Mouse (Mus musculus) adrenal gland, postnatal 25 days (tissue): ENCODE measurements around the gene Atad3a. TPM values are rescaled to one million over a fixed set of nuclear protein-coding genes. Genes with fewer than 3 reads are reported as not detected.
"Not testable (repeated sequence)": the region's sequence is repeated elsewhere in the genome, so short reads cannot be mapped to it uniquely, and the experiment has no call there.

Source experiments
- DNase-seq: peaks from one replicate; pipeline ENCODE4 v3.0.0; 2021; ENCODE audit warnings: mixed read lengths
- total RNA-seq: library from RNA; stranded (reverse); gene quantifications from 2 replicates; pipeline ENCODE4 v1.2.3, GENCODE M21; 2021

Atad3a gene
- total RNA-seq, 1 experiment from 2014 or later = 91.0 TPM

DNA sequence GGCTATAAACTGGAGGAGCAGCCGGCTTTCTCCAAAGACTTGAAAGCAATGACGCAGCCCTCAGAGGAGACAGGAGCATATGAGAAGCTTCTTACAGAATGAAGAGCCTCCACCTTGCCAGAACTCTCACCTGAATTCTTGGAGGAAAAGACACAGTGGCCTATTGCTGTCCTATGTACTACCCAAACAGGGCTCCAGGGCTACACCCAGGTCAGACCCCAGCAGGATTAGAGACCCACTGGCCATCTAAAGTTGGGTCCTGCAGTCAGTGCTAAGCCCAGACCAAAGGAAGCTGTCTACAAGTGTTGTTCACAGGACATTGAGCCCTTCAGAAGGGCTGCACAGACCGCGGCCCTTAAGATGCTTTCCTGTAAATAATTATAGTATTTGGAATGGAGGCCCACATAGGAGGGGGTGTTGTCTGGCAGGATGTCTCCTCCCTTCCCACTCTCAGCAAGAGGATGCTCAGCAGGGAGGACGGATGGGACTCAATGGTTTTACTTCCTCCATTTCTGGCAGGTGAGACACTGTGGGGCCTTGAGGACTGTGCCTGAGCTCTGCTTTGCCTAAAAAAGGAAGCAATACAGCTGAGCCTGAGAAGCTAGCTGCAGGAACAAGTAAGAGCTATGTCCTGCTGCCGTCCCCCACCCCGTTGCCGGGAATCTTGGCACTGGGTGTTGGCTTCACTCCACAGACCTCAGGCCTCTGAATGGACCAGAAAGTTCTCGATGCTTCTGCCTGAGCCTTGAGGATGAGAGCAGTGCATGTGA, 14.3 kb upstream of the Atad3a start:
- DNase-seq = peak; percentile 41

- peak; percentile 91 for DNase-seq
Observed at GRCm38 (mm10) chr4:155774280-155774754, 13.4 kb upstream of the Atad3a start, which contains the start of gene Vwa1. TSS of gene Vwa1 (minus strand) at chr4:155774698.

DNA sequence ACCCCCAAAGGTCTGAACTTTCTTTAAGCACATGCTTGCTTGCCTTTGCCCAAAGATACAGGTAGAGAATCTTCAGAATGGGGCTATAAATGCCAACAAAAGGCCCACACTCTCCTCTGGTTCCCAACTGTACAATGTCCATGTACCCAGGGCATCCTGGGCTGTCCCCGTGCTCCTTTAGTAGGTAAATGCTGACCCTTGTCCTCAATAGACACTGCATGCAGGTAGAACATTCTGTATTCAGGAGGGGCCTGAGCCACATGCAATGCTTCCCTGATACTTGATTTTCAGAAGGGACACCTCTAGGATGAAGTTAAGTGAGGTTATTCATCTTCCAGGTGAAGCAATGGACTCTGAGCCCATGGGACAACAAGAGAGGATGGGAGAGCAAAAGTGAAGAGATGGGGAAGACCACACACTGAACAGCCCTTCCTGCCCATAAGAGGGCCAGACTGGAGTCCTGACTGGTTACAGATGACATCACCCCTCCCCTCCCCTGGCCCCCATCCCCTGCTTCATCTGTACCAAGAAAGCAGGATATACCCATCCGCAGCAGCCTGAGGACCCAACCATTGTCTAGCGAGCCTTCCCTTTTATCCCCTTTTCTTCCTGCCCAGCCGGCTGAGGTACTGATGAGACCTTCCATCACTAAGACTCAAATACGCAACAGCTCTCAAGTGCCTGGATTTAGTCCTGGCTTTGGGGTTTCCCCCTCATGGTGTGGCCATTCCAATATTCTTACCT, 12.6 kb upstream of the Atad3a start:
- no peak for DNase-seq

DNA sequence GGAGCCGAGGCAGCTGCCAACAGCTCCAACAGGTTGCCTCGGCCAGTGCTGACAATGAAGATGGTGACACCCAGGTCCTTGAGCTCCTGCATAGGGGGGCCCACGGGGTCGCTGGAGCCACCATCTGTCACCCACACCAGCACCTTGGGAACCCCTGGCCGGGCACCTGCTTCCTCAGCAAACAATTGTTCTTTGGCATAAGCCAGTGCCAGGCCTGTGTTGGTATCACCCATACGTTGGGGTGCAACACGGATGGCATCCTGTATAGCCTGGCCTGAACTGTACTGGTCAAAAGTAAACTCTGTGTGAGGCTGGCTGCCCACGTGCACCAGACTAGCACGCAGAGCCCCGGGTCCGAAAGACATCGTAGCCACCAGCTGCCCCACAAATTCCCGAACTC, 11.9 kb upstream of the Atad3a start:
- no peak for DNase-seq

GRCm38 (mm10) chr4:155771706-155772105, 10.8 kb upstream of the Atad3a start:
- DNase-seq = no peak

DNA sequence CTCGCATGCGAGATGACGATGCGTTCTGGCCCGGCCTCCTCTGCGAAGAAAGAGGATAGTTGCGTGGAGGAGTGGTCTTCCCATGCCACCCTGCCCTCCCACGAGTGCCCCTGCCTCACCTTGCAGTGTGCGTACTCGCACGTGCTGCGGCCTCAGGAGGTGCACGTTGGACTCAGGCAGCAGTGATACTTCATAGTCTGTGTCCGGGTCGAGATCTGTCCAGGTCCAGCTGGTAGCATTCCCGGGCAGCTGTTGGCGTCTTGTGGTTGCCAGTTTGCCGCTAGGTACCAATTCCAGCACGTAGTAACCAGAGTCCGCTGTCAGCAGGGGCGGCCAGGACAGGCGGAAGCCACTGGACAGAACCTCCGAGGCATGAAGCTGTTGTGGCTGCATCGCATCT, 9.7 kb upstream of the Atad3a start:
- no peak for DNase-seq

GRCm38 (mm10) chr4:155769880-155770512, 9.1 kb upstream of the Atad3a start:
- peak; percentile 93 for DNase-seq

GRCm38 (mm10) chr4:155769496-155769879, 8.6 kb upstream of the Atad3a start:
- DNase-seq = no peak

DNA sequence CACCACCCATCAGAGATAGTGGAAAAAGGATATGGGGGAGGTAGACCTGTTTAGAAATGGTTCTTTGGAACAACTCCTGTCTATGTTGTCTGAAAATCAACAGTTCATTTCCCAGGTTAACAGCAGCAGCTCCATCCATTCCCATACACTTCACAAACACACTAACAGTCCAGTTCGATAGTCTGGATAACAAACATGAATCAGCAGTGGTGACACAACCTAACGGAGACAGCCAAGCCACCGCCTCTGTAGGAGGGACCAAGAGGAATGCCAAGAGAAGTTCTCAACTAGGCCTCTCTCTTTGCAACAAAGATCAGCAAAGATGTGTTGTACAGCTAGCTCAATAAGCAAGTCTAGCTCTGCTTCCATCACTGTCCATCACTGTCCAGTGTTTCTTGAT, 1.5 kb upstream of the Atad3a start:
- DNase-seq = no peak

DNA sequence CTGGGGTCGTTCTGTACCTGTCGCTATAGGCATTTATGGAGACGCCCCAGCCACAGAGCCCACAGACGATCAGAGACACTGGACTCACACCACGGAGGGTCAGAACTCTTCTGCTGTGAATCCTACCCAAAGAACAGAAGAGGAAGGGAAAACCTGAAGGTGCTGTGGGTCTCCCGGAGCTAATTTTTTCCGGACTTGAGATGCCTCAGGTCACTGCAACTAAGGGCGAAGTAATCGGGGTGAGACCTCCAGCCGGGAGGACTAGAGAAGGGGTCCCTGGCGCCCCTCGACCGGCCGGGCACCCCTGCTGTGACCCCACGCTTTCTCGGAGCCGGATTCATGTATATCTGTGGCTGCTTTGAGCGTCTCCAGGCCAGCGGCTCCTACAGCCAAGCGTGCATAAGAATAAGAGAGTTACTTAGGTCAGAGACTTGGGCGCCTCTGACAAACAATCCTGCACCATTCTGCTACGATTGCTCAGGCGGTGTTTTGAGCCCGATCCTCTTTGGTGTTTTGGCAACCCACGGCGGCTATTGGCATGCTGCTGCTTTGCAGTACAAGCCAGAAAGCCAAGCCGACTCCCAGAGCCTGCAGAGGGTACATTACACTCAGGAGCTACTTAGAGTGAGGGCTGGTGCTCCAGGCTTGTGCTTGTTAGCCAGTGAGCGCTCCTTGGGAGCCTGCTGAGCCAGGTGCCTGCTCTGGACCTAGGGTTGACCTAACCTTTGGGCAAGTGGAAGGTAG, 635 bp upstream of the Atad3a start:
- no peak for DNase-seq

GRCm38 (mm10) chr4:155759862-155760612, 856 bp downstream of the Atad3a start:
- DNase-seq = no peak

DNA sequence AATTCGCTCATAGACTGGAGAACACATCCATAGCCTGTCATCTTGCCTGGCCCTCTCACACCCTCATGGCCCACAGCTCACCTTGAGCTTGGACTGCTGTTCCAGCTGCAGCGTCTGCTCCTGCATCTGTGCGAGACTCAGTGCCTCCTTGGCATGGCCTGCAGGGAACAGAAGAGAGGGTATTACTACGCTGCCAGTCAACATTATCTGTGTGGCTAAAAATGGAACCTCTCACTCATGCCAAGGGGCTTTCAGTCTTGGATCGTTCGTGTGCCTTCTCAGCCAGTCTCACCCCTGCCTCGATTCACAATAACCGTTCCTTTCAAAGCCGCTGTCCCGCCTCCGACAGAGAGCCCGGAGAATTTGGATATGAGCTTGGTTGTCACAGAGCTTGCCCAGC, 3.9 kb downstream of the Atad3a start:
- DNase-seq = no peak

DNA sequence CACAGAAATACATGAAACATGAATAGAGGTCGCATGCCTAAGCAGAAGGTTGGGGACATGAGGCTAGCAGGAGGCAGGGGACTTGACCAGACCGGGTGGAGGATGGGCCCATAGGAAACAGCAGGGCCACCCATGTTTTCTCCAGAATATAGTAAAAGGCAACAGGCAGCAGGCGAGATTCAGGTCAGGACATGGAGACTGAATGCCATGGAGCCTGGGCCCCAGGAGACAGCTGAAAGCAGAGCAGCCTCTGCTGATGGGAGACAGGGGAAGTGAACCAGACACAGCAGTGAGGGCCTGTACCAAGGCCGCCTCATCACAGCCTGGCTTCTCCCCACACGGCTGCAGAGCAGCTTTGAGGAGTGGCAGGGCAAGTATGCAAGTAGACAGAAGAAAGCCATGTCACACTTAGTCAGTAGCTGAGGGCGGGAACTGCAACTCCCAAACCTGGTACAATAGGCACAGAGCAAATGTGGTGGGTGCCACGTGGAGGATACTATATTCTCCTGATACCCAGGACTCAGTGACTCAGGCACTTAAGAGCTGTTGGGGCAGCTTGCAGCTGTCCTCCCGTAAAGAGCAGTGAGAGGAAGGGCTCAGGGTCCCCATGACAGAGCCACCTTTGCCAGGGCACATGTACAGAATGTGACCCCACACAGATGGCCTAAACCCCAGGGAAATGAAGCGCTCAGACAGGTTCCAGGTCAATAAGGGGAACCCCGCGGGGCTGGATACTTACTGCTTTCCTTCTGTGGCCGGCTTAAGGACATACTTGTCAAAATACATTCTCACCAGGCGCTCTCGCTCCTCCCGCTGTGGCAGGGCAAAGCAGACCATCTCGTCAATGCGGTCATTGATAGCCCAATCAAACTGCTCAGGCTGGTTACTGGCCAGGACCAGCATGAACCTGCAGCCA, 14.1 kb downstream of the Atad3a start:
- no peak for DNase-seq

GRCm38 (mm10) chr4:155746036-155746548, 14.8 kb downstream of the Atad3a start:
- DNase-seq = no peak

- no peak for DNase-seq
Observed at GRCm38 (mm10) chr4:155745136-155745535, 15.8 kb downstream of the Atad3a start.

GRCm38 (mm10) chr4:155744474-155744873, 16.4 kb downstream of the Atad3a start:
- DNase-seq = no peak

DNA sequence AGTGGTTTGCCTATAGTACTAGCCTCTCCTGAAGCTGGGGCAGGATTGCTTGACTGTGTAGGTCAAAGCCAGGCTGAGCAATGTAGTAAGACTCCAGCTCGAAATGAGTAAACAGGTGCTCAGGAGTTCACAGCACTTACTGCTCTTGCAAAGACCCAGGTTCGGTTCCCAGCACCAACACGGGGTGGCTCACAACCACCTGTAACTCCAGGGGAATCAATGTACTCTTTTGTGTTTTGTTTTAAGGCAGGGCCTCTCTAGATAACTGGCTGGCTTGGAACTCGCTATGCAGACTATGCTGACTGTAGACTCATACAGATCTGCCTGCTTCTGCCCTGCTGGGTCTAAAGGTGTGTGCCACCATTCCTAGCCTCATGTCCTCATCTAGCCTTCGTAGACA, 18.2 kb downstream of the Atad3a start:
- DNase-seq = no peak

DNA sequence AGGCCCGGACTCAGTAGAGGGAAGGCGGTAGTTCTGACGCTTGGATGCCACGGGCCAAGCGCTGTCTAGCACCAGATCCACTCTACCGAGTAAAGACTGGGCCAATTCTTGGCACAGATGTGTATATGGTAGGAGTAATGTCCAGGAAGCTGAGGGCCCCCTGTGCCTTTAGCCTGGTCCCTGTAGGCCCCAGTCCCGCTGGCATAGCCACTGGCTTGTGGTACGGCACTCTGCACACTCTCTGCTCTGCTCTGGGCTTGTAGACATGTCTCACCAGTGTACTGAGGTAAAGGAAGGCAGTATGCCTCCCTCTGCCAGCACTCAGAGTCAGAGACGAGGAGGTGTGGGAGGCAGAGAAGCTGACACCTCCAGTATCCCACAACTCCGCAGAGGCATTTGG, 20.2 kb downstream of the Atad3a start:
- not testable (repeated sequence) for DNase-seq

DNA sequence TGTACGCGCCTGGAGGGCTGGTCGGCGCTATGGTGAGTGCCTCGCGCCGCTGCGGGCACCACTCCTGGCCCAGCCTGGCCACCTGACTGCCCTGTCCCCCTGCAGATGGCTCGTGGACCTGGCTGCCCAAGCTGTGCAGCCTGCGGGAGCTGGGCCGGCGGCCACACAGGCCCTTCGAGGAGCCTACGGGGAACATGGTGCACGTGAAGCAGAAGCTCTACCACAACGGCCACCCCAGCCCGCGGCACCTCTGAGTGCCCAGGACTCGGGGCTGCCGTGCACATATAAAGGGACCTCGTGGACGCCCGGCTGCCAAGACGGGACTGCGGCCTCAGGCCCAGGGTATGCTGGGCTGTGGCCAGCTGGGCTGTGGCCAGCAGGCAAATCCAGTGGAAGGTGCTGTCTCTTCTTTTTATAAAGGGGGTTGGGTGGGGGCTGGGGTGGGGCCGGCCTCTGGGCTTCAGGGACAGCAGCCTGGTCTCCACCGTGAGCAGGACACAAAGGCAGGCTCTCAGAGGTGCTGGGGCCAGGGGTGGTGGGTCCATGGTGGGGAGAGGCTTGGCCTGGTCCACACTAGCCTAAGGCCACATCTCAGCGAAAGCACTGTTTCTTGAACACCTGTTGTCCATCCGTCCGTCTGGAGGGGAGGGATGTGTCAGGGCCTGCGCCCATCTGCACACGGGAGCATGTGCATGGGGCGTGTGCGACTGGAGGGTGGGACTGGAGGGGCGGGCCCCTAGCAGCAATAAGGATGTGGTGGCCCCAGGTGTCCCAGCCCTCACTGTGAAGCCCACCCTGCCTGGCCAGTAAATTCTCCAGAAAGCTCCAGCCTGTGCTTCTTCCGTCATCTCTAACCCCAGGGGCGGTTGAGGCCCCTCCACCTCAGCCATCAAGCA, 20.9 kb downstream of the Atad3a start:
- DNase-seq = peak; percentile 26
